Mouse (Mus musculus) erythroblast, embryonic 14.5 days (primary cell): ENCODE results near the gene Scaf4. TPM values are rescaled to one million over a fixed set of nuclear protein-coding genes. Genes with fewer than 3 reads are reported as not detected.

Source experiments
- H3K27me3 ChIP-seq: 2 replicates; pipeline ENCODE4 v1.6.1; 2012; ENCODE audit warnings: inconsistent platforms; ENCODE audit not compliant: control insufficient read depth
- H3K36me3 ChIP-seq: 2 replicates; pipeline ENCODE4 v1.6.1; 2012; ENCODE audit warnings: mild to moderate bottlenecking, inconsistent platforms; ENCODE audit not compliant: control insufficient read depth
- H3K4me1 ChIP-seq: 2 replicates; pipeline ENCODE4 v1.6.1; 2012; ENCODE audit warnings: inconsistent platforms; ENCODE audit not compliant: control insufficient read depth
- H3K4me3 ChIP-seq: replicated peaks from 2 replicates; pipeline ENCODE3; 2012; ENCODE audit warnings: moderate library complexity, mild to moderate bottlenecking, inconsistent platforms
- H3K9me3 ChIP-seq: 2 replicates; pipeline ENCODE4 v1.6.1; 2012; ENCODE audit warnings: low read length, inconsistent platforms, mixed read lengths; ENCODE audit not compliant: control insufficient read depth
- GATA1 ChIP-seq: IDR thresholded peaks from 2 replicates; pipeline ENCODE4 v1.6.1; 2012; ENCODE audit warnings: low read length, inconsistent platforms, mixed read lengths
- TAL1 ChIP-seq: IDR thresholded peaks from 3 replicates; pipeline ENCODE4 v1.6.1; 2012; ENCODE audit warnings: low read length, inconsistent platforms, mixed read lengths
- polyA plus RNA-seq: library from polyadenylated mRNA; stranded (reverse); fragments of >175 nt; gene quantifications from 2 replicates; pipeline ENCODE4 v1.2.3, GENCODE M21; 2012

The Scaf4 gene
- polyA plus RNA-seq, 1 experiment, result 6.0 TPM

- TF ChIP-seq TAL1, result no peak
- TF ChIP-seq GATA1, result no peak
- H3K4me3 ChIP-seq, result no peak overlapping the region
- peaks cover 63% of the 10 kb centered on the region for H3K4me1 ChIP-seq
- no peaks in the 10 kb centered on the region for H3K9me3 ChIP-seq
- no peaks in the 10 kb centered on the region; the same call in 1 of the 2 replicates for H3K36me3 ChIP-seq
- H3K27me3 ChIP-seq, result no peaks in the 10 kb centered on the region
Observed at GRCm38 (mm10) chr16:90203226-90203962, 80.9 kb downstream of the Scaf4 start.

- H3K4me1 ChIP-seq, result peaks cover 75% of the 10 kb centered on the region
- H3K9me3 ChIP-seq, result no peaks in the 10 kb centered on the region
- no peaks in the 10 kb centered on the region; the same call in 1 of the 2 replicates for H3K36me3 ChIP-seq
- no peaks in the 10 kb centered on the region for H3K27me3 ChIP-seq
- H3K4me3 ChIP-seq, result no peak overlapping the region
- TF ChIP-seq GATA1 (no peak), TAL1 (no peak)
Observed at GRCm38 (mm10) chr16:90202140-90202539, 82.2 kb downstream of the Scaf4 start.

GRCm38 (mm10) chr16:90199174-90199573 lies 85.1 kb downstream of the Scaf4 start:
- no peak for TF ChIP-seq GATA1
- no peak for TF ChIP-seq TAL1
- peaks cover 71% of the 10 kb centered on the region for H3K4me1 ChIP-seq
- no peaks in the 10 kb centered on the region; the same call in 1 of the 2 replicates for H3K36me3 ChIP-seq
- no peak overlapping the region for H3K4me3 ChIP-seq
- H3K27me3 ChIP-seq, result no peaks in the 10 kb centered on the region
- no peaks in the 10 kb centered on the region for H3K9me3 ChIP-seq

GRCm38 (mm10) chr16:90198626-90199025 lies 85.7 kb downstream of the Scaf4 start:
- H3K36me3 ChIP-seq, result no peaks in the 10 kb centered on the region; the same call in 1 of the 2 replicates
- TF ChIP-seq TAL1 (no peak), GATA1 (no peak)
- H3K9me3 ChIP-seq, result no peaks in the 10 kb centered on the region
- peaks cover 66% of the 10 kb centered on the region for H3K4me1 ChIP-seq
- no peaks in the 10 kb centered on the region for H3K27me3 ChIP-seq
- peak overlapping the region; percentile 18 for H3K4me3 ChIP-seq

- peak overlapping the region; percentile 70 for H3K4me3 ChIP-seq
- H3K9me3 ChIP-seq, result no peaks in the 10 kb centered on the region
- peaks cover 58% of the 10 kb centered on the region for H3K4me1 ChIP-seq
- TF ChIP-seq GATA1 (peak; percentile 21; the same call in 1 of the 2 replicates), TAL1 (no peak)
- no peaks in the 10 kb centered on the region for H3K27me3 ChIP-seq
- no peaks in the 10 kb centered on the region; the same call in 1 of the 2 replicates for H3K36me3 ChIP-seq
Observed at GRCm38 (mm10) chr16:90197337-90197973, 86.8 kb downstream of the Scaf4 start.

GRCm38 (mm10) chr16:90196688-90197240 lies 87.5 kb downstream of the Scaf4 start:
- Histone ChIP-seq H3K9me3 (no peaks in the 10 kb centered on the region), H3K4me3 (peak overlapping the region; percentile 70), H3K4me1 (peaks cover 54% of the 10 kb centered on the region), H3K36me3 (no peaks in the 10 kb centered on the region; the same call in 1 of the 2 replicates), H3K27me3 (no peaks in the 10 kb centered on the region)
- TF ChIP-seq GATA1 (no peak), TAL1 (no peak)

GRCm38 (mm10) chr16:90193719-90194118 lies 90.6 kb downstream of the Scaf4 start:
- H3K4me1 ChIP-seq, result peaks cover 32% of the 10 kb centered on the region
- H3K9me3 ChIP-seq, result no peaks in the 10 kb centered on the region
- H3K4me3 ChIP-seq, result no peak overlapping the region
- H3K27me3 ChIP-seq, result no peaks in the 10 kb centered on the region
- TF ChIP-seq TAL1 (no peak), GATA1 (no peak)
- H3K36me3 ChIP-seq, result no peaks in the 10 kb centered on the region

GRCm38 (mm10) chr16:90191289-90191688 lies 93.0 kb downstream of the Scaf4 start:
- H3K4me3 ChIP-seq, result no peak overlapping the region
- H3K36me3 ChIP-seq, result no peaks in the 10 kb centered on the region
- H3K9me3 ChIP-seq, result no peaks in the 10 kb centered on the region
- TF ChIP-seq GATA1 (no peak), TAL1 (no peak)
- no peaks in the 10 kb centered on the region for H3K27me3 ChIP-seq
- peaks cover 20% of the 10 kb centered on the region for H3K4me1 ChIP-seq

GRCm38 (mm10) chr16:90187453-90187852 lies 96.8 kb downstream of the Scaf4 start:
- Histone ChIP-seq H3K4me1 (peaks cover 23% of the 10 kb centered on the region), H3K4me3 (no peak overlapping the region)
- TF ChIP-seq TAL1 (no peak), GATA1 (no peak)

More at GRCm38 (mm10) chr16:90187453-90187852, 96.8 kb downstream of the Scaf4 start:
- Histone ChIP-seq H3K36me3 (no peaks in the 10 kb centered on the region), H3K9me3 (no peaks in the 10 kb centered on the region), H3K27me3 (no peaks in the 10 kb centered on the region)
